Mouse (Mus musculus): ENCODE results near the gene Olfr140.

The Olfr140 gene

DNA sequence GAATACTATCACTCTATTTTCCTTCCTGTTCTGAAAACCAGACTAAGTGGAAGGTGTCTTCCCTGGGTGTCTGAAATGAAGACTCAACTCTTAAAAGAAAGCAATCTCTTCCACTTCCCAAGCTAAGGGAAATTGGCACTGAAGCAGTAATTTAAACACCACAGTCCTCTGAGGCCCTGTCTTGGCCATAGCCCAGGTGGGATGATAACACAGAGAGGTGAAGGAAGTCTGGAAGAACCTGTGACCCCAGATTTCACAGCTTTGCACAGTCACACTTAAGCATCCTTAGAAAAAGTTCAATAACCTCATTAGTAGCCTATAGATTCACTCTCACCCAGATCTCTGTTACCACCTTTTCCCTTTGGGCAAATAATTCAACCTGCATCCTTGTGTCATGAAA is at the start of gene Olfr140:
Gene Olfr140 (minus strand): TSS at position 101 of the 400 bp plus-strand sequence.
- DNase-seq (ENCODE audit: low spot score in 2 of 2), result no peak

- no peak for DNase-seq (ENCODE audit: low spot score in 2 of 2)
Measured at GRCm38 (mm10) chr2:90070065-90070464, 6.7 kb upstream of the Olfr140 start.

DNA sequence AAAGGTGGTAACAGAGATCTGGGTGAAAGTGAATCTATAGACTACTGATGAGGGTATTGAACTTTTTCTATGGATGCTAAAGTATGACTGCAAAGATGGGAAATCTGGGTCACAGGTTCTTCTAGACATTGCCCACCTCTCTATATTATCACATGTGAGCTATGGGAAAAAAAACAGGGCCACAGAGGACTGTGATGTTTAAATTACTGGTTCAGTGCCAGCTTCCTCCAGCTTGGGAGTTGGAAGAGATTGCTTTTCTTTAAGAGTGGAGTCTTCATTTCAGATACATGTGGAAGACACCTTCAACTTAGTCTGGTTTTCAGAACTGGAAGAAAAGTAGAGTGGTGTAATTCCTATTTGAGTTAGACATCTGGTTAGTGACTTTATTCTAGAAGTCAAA is 28.4 kb downstream of the Olfr140 start, which contains the start of gene Olfr1265:
Gene Olfr1265 (plus strand): TSS at position 301 of the 400 bp plus-strand sequence.
- DNase-seq (ENCODE audit: low spot score in 2 of 2), result no peak

- no peak for DNase-seq (ENCODE audit: low spot score in 2 of 2)
Measured at GRCm38 (mm10) chr2:90025477-90025876, 37.9 kb downstream of the Olfr140 start, which contains the start of gene Olfr1264. Gene Olfr1264 (minus strand): TSS chr2:90025577.

- no peak for DNase-seq (ENCODE audit: low spot score in 2 of 2)
Measured at GRCm38 (mm10) chr2:90011831-90012230, 51.6 kb downstream of the Olfr140 start, which contains the start of gene Olfr1263. Gene Olfr1263 (plus strand): TSS chr2:90012131.

- DNase-seq (ENCODE audit: low spot score in 2 of 2), result no peak
Measured at GRCm38 (mm10) chr2:89999845-90000244, 63.5 kb downstream of the Olfr140 start, which contains the start of gene Olfr1262. Gene Olfr1262 (plus strand): TSS chr2:90000145.

Data from spleen, postnatal 10 days (tissue).